7 mouse cellular contexts compared by ENCODE assay signal in genomic region chr11:108424889-108425591, GRCm38 (mm10). TPM values are rescaled to one million over a fixed set of nuclear protein-coding genes. Genes with fewer than 3 reads are reported as not detected.
A peak's percentile ranks its signal among the peaks of the same experiment; 100 is the strongest.
DNase-seq lines count a peak whose midpoint lies in the region; ATAC-seq lines count a peak whose summit lies in the region.

Gene Cep112 (plus strand): TSS chr11:108425192.

- H3K4me3 ChIP-seq in embryonic facial prominence, embryonic 11.5 days (ENCODE audit: low read depth, low read length): peak within 1 kb of the TSS; percentile 65
- peak within 1 kb of the TSS; percentile 82 for H3K4me3 ChIP-seq in limb, embryonic 10.5 days
- peak within 1 kb of the TSS; percentile 61 for H3K4me3 ChIP-seq in midbrain, embryonic 13.5 days (replicated peaks)

- peak within 1 kb of the TSS; percentile 71 for H3K4me2 ChIP-seq in embryonic facial prominence, embryonic 11.5 days (ENCODE audit: low read depth, low read length)
- H3K4me2 ChIP-seq in midbrain, embryonic 13.5 days (replicated peaks): peak within 1 kb of the TSS; percentile 75

- no peaks in the 10 kb centered on the region for H3K4me1 ChIP-seq in embryonic facial prominence, embryonic 11.5 days (ENCODE audit: control insufficient read depth, insufficient read depth, low read length)
- H3K4me1 ChIP-seq in limb, embryonic 10.5 days: peaks cover 36% of the 10 kb centered on the region
- peaks cover 32% of the 10 kb centered on the region for H3K4me1 ChIP-seq in midbrain, embryonic 13.5 days (replicated peaks)

- H3K27ac ChIP-seq in embryonic facial prominence, embryonic 11.5 days (replicated peaks; ENCODE audit: low read depth, low read length): no peak within 1 kb of the TSS
- peak within 1 kb of the TSS; percentile 94 for H3K27ac ChIP-seq in limb, embryonic 10.5 days
- H3K27ac ChIP-seq in midbrain, embryonic 13.5 days: peak within 1 kb of the TSS; percentile 75

- under 1% methylated on average over 59 of the region's 61 CpGs for whole genome bisulfite sequencing in embryonic facial prominence, embryonic 11.5 days
- WGBS in limb, embryonic 10.5 days: under 1% methylated on average over 61 of the region's 61 CpGs
- WGBS in midbrain, embryonic 13.5 days: under 1% methylated on average over 61 of the region's 61 CpGs

- H3K9ac ChIP-seq in embryonic facial prominence, embryonic 11.5 days (replicated peaks; ENCODE audit: low read length): peak within 1 kb of the TSS; percentile 80
- H3K9ac ChIP-seq in midbrain, embryonic 13.5 days (replicated peaks): peak within 1 kb of the TSS; percentile 77

- peak; percentile 93 for ATAC-seq in embryonic facial prominence, embryonic 11.5 days (replicated peaks; ENCODE audit: insufficient number of reproducible peaks, low FRiP score, low TSS enrichment, low read depth)
- peak; percentile 98 for ATAC-seq in granulocyte monocyte progenitor cell, adult 5-6 weeks (replicated peaks; ENCODE audit: poor library complexity, severe bottlenecking)
- ATAC-seq in midbrain, embryonic 13.5 days: peak; percentile 94

- DNase-seq in adrenal gland, postnatal 14 days: peak; percentile 99
- DNase-seq in embryonic facial prominence, embryonic 11.5 days (ENCODE audit: low spot score): peak; percentile 100
- peak; percentile 100 for DNase-seq in kidney, adult 11 months
- peak; percentile 98 for DNase-seq in limb, embryonic 10.5 days (ENCODE audit: low spot score)
- peak; percentile 56 for DNase-seq in spleen, adult 12 weeks (ENCODE audit: low spot score)

- no peaks in the 10 kb centered on the region for H3K27me3 ChIP-seq in embryonic facial prominence, embryonic 11.5 days (ENCODE audit: control insufficient read depth, insufficient read depth, low read length)
- peaks cover 10% of the 10 kb centered on the region; the same call in 1 of the 2 replicates for H3K27me3 ChIP-seq in limb, embryonic 10.5 days (ENCODE audit: low read depth, poor library complexity, severe bottlenecking)
- H3K27me3 ChIP-seq in midbrain, embryonic 13.5 days: no peaks in the 10 kb centered on the region

- H3K36me3 ChIP-seq in embryonic facial prominence, embryonic 11.5 days (replicated peaks; ENCODE audit: control insufficient read depth, insufficient read depth, low read depth, low read length): no peaks in the 10 kb centered on the region
- no peaks in the 10 kb centered on the region for H3K36me3 ChIP-seq in limb, embryonic 10.5 days
- no peaks in the 10 kb centered on the region for H3K36me3 ChIP-seq in midbrain, embryonic 13.5 days

- no peaks in the 10 kb centered on the region for H3K9me3 ChIP-seq in embryonic facial prominence, embryonic 11.5 days (replicated peaks; ENCODE audit: control insufficient read depth, low read length)
- no peaks in the 10 kb centered on the region for H3K9me3 ChIP-seq in limb, embryonic 10.5 days (replicated peaks)
- H3K9me3 ChIP-seq in midbrain, embryonic 13.5 days: no peaks in the 10 kb centered on the region

RNA-seq across cellular contexts. Expression of gene Cep112, which starts in this region (rescaled TPM):
- 13.9 and 16.8 TPM in 2 replicates for total RNA-seq in adrenal gland, postnatal 14 days (2021)
- 8.5 and 12.2 TPM in 2 replicates for polyA plus RNA-seq in embryonic facial prominence, embryonic 11.5 days (2014; fragmentation: Nextera tagmentation; extraction: Ambion mirVana)
- 5.0 TPM in 1 of 2 replicates, not detected in the other for total RNA-seq in granulocyte monocyte progenitor cell, adult 5-6 weeks (2014; fragmentation: Nextera tagmentation)
- not detected in 2 replicates for total RNA-seq in granulocyte monocyte progenitor cell, adult 5-6 weeks (2017)
- polyA plus RNA-seq in limb, embryonic 10.5 days (2016; fragmentation: Nextera tagmentation; extraction: Ambion mirVana): 7.8 and 12.3 TPM in 2 replicates
- polyA plus RNA-seq in midbrain, embryonic 13.5 days (2015; fragmentation: Nextera tagmentation; extraction: Ambion mirVana): 35.7 and 37.8 TPM in 2 replicates
